ENCODE assay signal across 20 mouse cellular contexts in the genomic region with DNA sequence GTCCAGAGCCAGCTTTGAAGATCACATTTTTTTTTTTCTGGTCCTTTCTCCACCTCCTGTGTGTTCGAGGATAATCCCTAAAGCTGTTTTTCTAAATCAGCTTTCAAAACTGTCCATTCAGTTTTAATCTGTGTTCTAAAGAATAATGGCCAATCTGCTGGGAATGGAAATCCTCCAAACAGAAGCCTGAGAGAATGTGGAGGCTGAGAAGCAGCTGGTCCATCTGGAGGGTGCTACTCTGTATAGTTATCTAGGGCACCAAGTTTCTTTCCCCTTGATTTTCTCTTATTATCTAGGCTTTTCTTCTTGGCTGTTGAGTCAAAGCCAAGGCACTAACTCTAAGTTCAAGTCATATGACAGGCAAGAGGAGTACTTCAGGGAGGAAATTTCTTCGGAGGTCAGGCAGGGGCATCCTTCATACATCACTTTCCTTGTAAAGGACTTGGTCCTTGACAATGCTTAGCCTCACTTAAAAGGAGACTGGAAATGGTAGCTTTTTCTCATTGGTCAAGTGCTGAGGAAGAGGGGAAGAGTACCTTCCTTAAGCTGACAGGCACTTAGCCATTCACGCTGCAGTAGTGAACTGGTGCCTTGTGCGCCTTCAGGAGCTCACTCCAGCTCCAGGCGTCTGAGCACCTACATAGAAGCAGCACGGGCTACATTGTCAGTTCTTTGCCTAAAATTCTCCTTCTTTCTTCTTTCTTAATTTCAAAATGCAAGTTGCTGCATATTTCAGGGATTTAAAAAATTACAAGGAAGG. TPM values are rescaled to one million over a fixed set of nuclear protein-coding genes. Genes with fewer than 3 reads are reported as not detected.
DNase-seq lines count a peak whose midpoint lies in the region; ATAC-seq and TF ChIP-seq lines count a peak whose summit lies in the region.
"Had no signal": no experiment of that assay in that cellular context is flagged by ENCODE, and none has a peak within 500 bp of the region (broad histone marks: within the 10 kb centered on the region; RNA-seq: fewer than 3 reads in every experiment).

No protein-coding gene starts in this region.

- DNase-seq in embryo, embryonic 10 days (ENCODE audit: low spot score), result peak; percentile 1
- no peak for DNase-seq in embryo, embryonic 9.5 days (ENCODE audit: extremely low spot score)
- peak; percentile 83 for DNase-seq in midbrain, embryonic 11.5 days (ENCODE audit: low spot score, missing footprints)
- DNase-seq in midbrain, postnatal 0 days (ENCODE audit: low spot score), result no peak
- DNase-seq in left cerebral cortex, adult 18-20 months (ENCODE audit: low spot score in 2 of 2), result peak; percentile 53 to 69
- DNase-seq in right cerebral cortex, postnatal 10 days (ENCODE audit: low spot score in 2 of 2), result peak; percentile 47 to 70
- no peak for DNase-seq in heart, postnatal 36 days
- DNase-seq in Muller cell, postnatal 12 days (ENCODE audit: inconsistent ontology term), result no peak
- DNase-seq: cerebellum, adult 9-11 months; gastrocnemius, postnatal 14 days; kidney, postnatal 10 days; lung, postnatal 36 days; thymus, postnatal 25 days had no signal

- no peaks in the 10 kb centered on the region for H3K36me3 ChIP-seq in midbrain, embryonic 11.5 days (ENCODE audit: control insufficient read depth, insufficient read depth, low read length)
- H3K36me3 ChIP-seq in midbrain, postnatal 0 days (ENCODE audit: insufficient read depth, low read length), result no peaks in the 10 kb centered on the region
- H3K36me3 ChIP-seq: hindbrain, embryonic 10.5 days; neural tube, embryonic 13.5 days had no signal

- peaks cover 14% of the 10 kb centered on the region for H3K4me1 ChIP-seq in midbrain, embryonic 11.5 days (ENCODE audit: control insufficient read depth, insufficient read depth, low read length)
- peaks cover 4% of the 10 kb centered on the region; the same call in 1 of the 2 replicates for H3K4me1 ChIP-seq in midbrain, postnatal 0 days (ENCODE audit: insufficient read depth, low read length)
- H3K4me1 ChIP-seq: limb, embryonic 13.5 days had no signal

- intact Hi-C loops in heart, postnatal 36 days (cut with DNase I), result no loop called here

- H3K4me2 ChIP-seq in midbrain, embryonic 11.5 days, result no peak overlapping the region
- no peak overlapping the region for H3K4me2 ChIP-seq in midbrain, postnatal 0 days (ENCODE audit: low read depth, low read length, poor library complexity, severe bottlenecking)
- H3K4me2 ChIP-seq: heart, embryonic 11.5 days; limb, embryonic 13.5 days; neural tube, embryonic 13.5 days had no signal

- no peaks in the 10 kb centered on the region for H3K9me3 ChIP-seq in midbrain, embryonic 11.5 days (ENCODE audit: control insufficient read depth, low read length)
- no peaks in the 10 kb centered on the region for H3K9me3 ChIP-seq in midbrain, postnatal 0 days (ENCODE audit: low read length)
- H3K9me3 ChIP-seq: hindbrain, embryonic 10.5 days; neural tube, embryonic 13.5 days had no signal

- no peaks in the 10 kb centered on the region; the same call in 1 of the 2 replicates for H3K27me3 ChIP-seq in midbrain, embryonic 11.5 days (ENCODE audit: control insufficient read depth, insufficient read depth, low read length)
- no peaks in the 10 kb centered on the region for H3K27me3 ChIP-seq in midbrain, postnatal 0 days (ENCODE audit: insufficient read depth, low read length)
- H3K27me3 ChIP-seq: limb, embryonic 13.5 days; neural tube, embryonic 13.5 days had no signal

- H3K27ac ChIP-seq in midbrain, embryonic 11.5 days (ENCODE audit: low read depth, low read length), result no peak overlapping the region
- no peak overlapping the region for H3K27ac ChIP-seq in midbrain, postnatal 0 days (ENCODE audit: low read depth, low read length)
- H3K27ac ChIP-seq: hindbrain, embryonic 10.5 days; limb, embryonic 13.5 days; neural tube, embryonic 13.5 days had no signal

- no peak for ATAC-seq in midbrain, embryonic 11.5 days (ENCODE audit: low FRiP score)
- ATAC-seq in midbrain, postnatal 0 days (ENCODE audit: low FRiP score), result no peak
- ATAC-seq: intestine, embryonic 16.5 days; midbrain, embryonic 16.5 days had no signal

- no peak for TF ChIP-seq CTCF in midbrain, postnatal 0 days (IDR thresholded peaks at IDR 0.05)

- no peak overlapping the region for H3K9ac ChIP-seq in midbrain, embryonic 11.5 days (ENCODE audit: low read length)
- no peak overlapping the region for H3K9ac ChIP-seq in midbrain, postnatal 0 days (replicated peaks; ENCODE audit: low read length, poor library complexity, severe bottlenecking)
- H3K9ac ChIP-seq: limb, embryonic 13.5 days; neural tube, embryonic 13.5 days had no signal

- 59% methylated on average over 6 of the region's 6 CpGs for WGBS in midbrain, embryonic 11.5 days
- WGBS in midbrain, postnatal 0 days, result 68% methylated on average over 6 of the region's 6 CpGs

- H3K4me3 ChIP-seq in midbrain, embryonic 11.5 days (ENCODE audit: low read depth, low read length), result no peak overlapping the region
- H3K4me3 ChIP-seq in midbrain, postnatal 0 days (ENCODE audit: low read depth, low read length), result no peak overlapping the region
- H3K4me3 ChIP-seq: erythroblast, embryonic 14.5 days; hindbrain, embryonic 10.5 days; limb, embryonic 13.5 days; neural tube, embryonic 13.5 days had no signal

RNA-seq across cellular contexts. Expression of gene Dennd1b, which starts 32.6 kb away (rescaled TPM):
- polyA plus RNA-seq in midbrain, embryonic 11.5 days (2014; fragmentation: Nextera tagmentation; extraction: Ambion mirVana), result 12.2 and 13.3 TPM in 2 replicates
- 16.6 and 19.8 TPM in 2 replicates for total RNA-seq in midbrain, postnatal 0 days (2014; rRNA removed)
- polyA plus RNA-seq in midbrain, postnatal 0 days (2015; fragmentation: Nextera tagmentation; extraction: Ambion mirVana), result 7.8 and 8.9 TPM in 2 replicates
- total RNA-seq in left cerebral cortex, adult 18-20 months (2021), result 10 to 100 TPM; 52.9 to 53.9 TPM
- total RNA-seq in heart, postnatal 36 days (2021), result 10 to 100 TPM; 19.8 to 20.8 TPM
- polyA plus RNA-seq: erythroblast, embryonic 14.5 days had no signal

Comparison
In these comparisons a context has a peak if more than half of its experiments do, and no peak if none do; other contexts are left out.
1. DNase-seq: peak in embryo, embryonic 10 days (single experiment), midbrain, embryonic 11.5 days (single experiment), left cerebral cortex, adult 18-20 months (2 of 2) and right cerebral cortex, postnatal 10 days (2 of 2); none in embryo, embryonic 9.5 days (single experiment), midbrain, postnatal 0 days (single experiment), heart, postnatal 36 days (0 of 2) and Muller cell, postnatal 12 days (single experiment).